Mouse (Mus musculus): ENCODE results near the gene Xpo5.

Gene Xpo5

DNA sequence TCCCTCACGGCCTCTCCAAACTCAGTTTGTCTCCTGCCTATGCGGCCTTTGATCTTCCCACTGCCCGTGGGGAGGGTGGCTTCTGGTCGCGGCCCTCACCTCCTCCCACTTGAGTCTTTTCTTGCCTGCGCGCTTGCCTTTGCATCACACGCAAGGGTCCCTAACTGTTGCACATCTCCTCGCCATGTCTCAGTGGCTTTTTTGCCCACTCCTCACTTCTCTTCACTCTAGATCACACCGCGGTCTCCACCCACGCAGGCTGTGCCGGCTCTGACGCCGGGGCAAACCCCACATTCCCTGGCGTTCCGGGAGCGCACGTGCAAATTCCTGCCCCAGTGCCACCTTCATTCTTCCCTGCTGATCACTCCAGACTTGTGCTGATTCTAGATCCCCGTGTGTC, 496 bp downstream of the Xpo5 start:
- DNase-seq (ENCODE audit: low spot score in 2 of 2), result no peak

DNA sequence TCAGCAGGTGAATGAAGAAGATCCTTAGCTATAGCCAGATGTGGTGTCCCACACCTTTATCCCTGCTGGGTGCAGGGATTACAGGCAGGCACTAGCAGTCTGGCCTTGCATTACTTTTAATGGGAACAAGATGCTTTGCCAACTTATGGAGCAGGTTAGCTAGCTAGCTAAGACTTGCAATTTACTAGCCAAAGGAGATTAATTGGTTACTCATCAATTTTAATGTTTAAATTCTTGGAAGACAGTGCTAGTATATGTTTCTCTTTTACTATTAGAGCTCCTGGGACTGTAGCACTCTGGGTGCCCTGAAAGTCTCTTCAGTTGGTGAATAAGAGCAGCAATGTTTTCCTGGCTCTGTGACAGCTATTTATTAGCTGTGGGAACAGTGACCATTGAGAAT, 4.1 kb downstream of the Xpo5 start:
- DNase-seq (ENCODE audit: low spot score in 2 of 2), result no peak

DNA sequence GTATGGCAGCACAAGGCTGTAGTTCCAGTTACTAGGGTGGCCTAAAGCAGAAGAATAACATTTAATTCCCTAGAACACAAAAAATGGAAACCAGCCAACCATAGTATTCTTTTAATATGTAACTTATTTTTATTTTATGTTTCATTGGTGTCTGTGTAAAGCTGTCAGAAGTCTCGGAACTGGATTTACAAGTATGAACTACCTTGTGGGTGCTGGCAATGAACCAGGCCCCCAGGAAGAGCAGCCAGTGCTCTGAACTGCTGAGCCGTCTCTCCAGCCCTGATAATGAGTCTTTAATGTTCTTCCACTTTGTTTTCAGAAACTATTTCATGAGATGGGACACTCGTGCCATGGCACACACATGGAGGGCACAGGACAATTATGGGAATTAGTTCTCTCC, 8.0 kb downstream of the Xpo5 start:
- no peak for DNase-seq (ENCODE audit: low spot score in 2 of 2)

DNA sequence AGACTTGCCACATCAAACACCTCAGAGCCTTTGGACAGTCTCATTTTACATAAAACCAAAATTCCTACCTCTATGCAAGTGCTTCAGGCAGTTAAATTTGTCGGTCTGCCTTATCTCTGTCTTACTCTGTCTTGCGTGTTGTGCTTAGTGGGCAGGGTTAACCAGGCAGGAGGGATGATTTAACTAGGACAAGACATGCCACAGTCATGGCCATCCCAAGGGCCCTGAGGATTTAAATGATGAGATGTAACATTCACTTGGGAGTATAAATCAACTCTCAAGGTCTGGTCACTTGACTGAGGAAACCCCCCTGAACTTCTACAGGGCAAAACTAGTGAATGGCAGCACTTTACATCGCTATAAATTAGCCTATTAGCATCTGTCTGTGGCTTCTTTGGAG, 19.0 kb downstream of the Xpo5 start:
- no peak for DNase-seq (ENCODE audit: low spot score in 2 of 2)

DNA sequence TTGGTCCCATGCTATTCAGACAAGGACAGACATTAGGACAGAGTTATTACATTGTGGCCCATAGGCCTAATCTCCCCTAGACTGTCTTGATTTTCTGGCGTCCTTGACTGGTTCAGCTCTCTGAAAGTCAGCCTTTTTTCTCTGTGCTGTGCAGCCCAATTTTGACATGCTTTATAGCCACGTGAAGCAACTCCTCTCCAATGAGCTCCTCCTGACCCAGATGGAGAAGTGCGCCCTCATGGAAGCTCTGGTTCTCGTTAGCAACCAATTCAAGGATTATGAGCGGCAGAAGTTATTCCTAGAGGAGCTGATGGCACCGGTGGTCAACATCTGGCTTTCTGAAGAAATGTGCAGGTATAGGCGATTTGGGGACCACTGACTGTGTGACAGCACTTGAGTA, 25.0 kb downstream of the Xpo5 start:
- no peak for DNase-seq (ENCODE audit: low spot score in 2 of 2)

DNA sequence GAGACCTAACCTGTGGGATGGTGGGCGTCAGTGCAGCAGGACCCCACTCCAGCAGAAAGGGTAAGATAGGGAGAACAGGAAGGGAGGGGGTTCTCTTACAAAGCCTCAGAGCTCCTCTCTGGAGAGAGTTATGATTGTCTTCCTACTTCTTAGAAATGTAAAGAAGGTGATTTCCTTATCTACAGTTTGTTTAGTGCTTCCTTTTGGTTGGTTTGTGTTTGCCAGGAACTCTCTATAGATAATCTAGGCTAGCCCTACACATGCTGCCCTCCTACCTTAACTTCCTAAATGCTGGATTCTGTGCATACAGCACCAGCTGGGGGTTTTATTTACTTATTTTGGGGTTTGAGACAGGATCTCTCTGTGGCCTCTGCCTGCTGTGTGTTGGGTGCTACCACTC, 33.5 kb downstream of the Xpo5 start:
- DNase-seq (ENCODE audit: low spot score in 2 of 2), result no peak

DNA sequence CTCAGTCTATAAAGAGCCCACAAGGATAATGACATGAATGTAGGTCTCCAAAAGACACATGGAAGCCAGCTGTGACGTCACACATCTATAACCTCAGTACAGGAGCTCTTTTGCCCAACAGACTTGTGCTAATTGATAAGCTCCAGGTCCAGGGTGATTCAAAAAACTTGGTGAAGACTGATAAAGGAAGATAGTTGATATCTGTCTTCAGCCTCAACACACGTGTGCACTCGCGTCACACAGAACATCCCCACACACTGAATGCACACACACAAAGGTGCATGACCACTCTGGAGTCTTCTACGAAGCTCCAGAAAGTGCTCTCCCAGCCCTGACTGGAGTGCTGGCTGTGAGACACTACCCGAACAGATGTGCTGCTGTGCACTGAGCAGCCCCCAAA, 34.5 kb downstream of the Xpo5 start:
- no peak for DNase-seq (ENCODE audit: low spot score in 2 of 2)

DNA sequence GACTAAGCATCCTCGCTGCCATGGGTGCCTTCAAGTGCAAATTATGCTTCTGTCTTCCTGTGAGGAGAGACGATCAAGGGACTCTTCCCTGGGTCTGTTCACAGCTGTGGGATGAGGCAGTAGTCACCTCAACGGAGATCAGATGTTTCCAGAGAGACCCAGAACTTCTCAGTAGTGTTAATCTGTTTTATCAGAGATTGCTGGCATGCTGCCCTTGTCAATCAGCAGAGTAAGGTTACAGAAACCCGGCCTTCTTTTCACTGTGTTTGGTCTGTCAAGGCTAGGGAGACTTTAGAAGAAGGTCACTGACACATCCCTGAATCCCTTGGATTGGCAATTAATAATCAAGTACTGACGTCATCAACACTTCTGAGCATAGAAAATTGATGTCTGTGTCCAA, 34.9 kb downstream of the Xpo5 start:
- DNase-seq (ENCODE audit: low spot score in 2 of 2), result no peak

DNA sequence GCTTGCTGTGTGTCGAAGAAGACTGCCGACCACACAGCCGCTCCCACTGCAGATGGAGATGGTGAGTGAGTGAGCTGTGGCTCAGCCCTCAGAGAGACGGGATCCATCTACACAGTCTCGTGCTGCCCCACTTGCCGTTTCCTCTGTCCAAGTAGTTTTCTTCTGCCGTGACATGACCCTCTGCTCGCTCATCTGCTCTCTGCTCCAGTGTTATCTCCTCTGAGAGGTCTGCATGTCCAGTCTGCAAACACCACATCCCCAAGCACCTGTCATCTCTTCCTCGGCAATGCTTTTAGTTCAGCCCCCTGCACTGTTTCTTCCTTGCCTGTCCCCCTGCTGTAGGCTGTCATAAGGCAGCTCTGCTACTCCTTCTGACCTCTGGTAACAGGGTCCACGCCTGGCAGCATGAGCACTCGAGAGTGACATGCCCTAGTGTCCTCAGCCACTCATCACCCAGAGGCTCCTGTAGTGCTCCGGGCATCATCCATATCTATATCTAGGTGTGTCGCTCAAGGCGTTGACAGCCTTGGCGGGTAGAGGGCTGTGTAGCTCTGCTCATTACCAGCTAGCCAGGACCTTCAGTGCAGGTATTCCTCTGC, 37.0 kb downstream of the Xpo5 start:
- DNase-seq (ENCODE audit: low spot score in 2 of 2), result no peak

DNA sequence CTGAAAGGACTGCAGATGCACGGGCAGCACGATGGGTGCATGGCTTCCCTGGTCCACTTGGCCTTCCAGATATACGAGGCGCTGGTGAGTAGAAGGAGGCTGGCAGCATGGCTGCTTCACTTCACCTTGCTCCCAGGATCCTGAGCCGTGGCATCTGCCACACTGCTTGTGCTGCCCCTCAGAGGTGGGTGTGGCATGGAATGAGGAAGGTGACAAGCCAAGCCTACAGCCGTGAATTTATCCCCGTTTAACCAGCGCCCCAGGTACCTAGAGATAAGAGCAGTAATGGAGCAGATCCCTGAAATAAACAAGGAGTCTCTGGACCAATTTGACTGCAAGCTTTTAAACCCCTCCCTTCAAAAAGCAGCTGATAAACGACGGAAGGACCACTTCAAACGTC, 38.9 kb downstream of the Xpo5 start:
- no peak for DNase-seq (ENCODE audit: low spot score in 2 of 2)

DNA sequence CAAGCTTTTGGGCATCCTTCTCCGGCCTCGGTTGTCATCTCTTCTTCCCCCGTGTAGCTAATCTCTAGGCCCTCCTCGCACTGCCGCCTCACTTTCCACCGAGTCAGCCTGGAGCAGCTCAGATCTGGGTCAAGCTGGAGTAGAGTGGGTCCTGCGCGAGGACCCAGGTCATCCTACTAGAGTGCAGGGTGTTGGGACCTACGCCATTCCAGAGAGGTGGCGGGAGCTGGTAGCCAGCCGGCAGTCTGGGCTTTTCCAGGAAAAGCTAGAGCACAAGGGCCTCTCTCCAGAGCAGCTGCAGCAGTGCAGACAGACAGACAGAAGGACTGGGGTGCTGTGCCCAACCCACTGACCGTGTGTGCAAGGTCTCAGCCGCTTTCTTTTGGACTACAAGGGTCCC, 39.7 kb downstream of the Xpo5 start:
- no peak for DNase-seq (ENCODE audit: low spot score in 2 of 2)

DNA sequence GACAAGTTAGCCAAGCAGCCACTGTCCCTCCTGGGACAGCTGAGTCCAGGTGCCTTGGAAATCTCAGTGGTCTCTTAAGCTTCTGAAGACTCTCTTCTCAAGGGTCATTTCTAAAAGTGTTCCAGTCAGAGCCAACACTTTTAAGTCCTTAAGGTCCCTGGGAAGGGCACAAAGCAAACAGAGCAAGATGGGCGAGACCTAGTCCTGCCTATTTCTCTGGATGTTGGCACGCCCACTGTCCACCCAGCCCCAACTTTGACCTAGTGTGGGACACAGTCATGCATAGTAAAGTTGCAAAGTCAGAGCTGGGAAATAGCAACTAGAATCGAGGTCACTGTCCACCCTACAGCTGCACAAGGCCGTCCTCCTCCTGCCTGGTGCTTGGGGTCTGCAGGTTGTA, 40.4 kb downstream of the Xpo5 start:
- no peak for DNase-seq (ENCODE audit: low spot score in 2 of 2)

DNA sequence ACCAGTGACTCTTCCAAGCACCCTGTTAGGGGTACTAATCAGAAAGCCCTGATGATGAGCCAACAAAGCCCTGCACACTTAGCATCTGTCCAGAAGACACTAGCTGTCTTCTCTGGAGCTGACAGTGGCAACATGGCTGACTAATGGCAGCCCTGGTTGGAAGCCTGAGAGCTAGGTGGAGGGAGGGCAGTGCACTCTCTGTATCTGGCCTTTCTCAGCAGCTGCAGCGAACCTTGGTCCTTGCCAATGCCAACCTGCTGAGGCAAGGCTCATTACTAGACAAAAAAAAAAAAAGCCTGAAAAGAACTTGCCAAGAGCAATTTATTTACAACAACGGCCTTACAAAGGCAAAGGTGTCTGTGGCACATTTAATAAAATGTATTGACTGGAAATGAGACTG, 41.0 kb downstream of the Xpo5 start:
- DNase-seq (ENCODE audit: low spot score in 2 of 2), result no peak

DNA sequence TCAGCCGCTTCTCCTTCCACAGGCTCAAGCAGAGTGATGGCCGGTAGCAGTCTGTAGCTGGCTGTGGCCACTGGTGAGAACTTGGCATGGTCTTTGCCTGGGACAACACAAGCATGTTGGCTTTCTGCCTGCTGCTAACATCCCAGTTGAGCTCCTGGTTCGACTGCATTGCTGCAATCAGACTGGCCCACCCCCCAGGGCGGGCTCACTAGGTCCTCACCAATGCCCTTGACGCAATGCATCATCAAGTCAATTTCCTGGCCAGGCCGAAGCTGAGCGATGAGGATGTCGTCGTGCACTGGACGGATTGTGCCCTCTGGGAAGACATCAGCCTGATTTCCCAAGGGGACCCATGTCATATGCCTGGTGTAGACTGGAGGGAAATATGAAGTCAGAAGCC, 42.0 kb downstream of the Xpo5 start:
- DNase-seq (ENCODE audit: low spot score in 2 of 2), result no peak

DNA sequence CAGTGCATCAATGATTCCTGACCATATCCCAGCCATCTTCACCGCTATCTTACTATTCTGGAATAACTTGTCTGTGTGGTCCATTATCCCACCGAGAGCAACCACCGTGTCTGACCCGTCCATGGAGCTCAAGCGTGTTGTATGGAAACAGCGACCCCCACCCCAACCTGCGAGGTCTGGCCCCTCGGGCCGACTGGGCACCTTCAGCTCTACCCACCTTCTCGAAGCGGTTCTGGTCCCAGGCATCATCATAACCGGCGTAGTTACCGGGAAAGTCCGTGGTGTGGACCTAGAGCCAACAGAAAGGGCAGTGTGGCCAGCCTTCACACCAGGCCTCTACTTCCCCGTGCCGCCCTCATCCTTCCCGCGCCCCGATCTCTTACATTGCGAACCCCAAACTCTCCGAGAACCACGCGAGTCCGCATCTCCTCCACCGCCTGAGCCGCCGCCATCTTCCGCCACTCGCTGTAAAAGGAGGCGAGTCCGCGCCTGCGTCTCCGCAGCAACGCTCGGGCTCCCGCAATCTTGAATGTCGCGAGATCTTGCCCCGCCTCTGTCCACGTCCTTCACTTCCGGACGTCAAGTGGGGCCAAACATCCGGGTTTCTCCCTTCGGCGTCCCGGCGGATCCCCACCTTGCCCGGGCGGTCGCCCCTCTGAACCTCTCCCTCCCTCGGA, 45.1 kb downstream of the Xpo5 start, which contains the start of the genes Polr1c and Yipf3:
Polr1c (minus strand) TSS at position 543 of the 677 bp plus-strand sequence.
Yipf3 (plus strand) TSS at position 569 of the 677 bp plus-strand sequence.
- DNase-seq (ENCODE audit: low spot score in 2 of 2), result peak; percentile 86 to 93

DNA sequence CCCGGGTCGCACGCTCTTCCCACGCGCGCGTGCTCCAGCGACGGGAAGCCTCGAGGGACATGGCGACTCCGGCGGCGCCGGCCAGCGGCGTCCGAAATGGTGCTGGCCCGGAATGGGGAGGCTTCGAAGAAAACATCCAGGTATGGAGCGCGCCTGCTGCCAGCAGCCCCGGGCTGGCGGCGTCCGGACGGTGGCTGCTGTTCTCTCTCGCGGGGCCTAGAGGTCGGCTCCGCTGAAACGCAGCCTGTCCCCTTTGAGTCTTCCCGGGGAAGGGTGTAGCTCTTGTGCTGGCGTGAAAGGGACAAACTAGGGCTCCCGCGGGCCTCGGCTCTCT, 45.6 kb downstream of the Xpo5 start:
- no peak for DNase-seq (ENCODE audit: low spot score in 2 of 2)

DNA sequence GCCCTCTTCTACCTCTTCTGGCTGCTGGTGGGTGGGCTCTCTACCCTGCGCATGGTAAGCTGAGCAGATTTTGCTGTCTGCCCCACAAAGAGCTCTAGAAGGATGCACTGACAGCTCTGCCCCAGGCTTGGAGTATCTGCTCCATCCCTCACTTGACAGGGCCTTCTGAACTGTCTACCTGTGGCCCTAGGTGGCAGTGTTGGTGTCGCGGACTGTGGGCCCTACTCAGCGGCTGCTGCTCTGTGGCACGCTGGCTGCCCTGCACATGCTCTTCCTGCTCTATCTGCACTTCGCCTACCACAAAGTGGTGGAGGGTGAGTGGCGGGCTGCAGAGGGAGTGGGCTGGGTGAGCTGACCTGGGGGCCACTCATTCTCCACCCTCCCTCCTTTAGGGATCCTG, 48.6 kb downstream of the Xpo5 start:
- no peak for DNase-seq (ENCODE audit: low spot score in 2 of 2)

DNA sequence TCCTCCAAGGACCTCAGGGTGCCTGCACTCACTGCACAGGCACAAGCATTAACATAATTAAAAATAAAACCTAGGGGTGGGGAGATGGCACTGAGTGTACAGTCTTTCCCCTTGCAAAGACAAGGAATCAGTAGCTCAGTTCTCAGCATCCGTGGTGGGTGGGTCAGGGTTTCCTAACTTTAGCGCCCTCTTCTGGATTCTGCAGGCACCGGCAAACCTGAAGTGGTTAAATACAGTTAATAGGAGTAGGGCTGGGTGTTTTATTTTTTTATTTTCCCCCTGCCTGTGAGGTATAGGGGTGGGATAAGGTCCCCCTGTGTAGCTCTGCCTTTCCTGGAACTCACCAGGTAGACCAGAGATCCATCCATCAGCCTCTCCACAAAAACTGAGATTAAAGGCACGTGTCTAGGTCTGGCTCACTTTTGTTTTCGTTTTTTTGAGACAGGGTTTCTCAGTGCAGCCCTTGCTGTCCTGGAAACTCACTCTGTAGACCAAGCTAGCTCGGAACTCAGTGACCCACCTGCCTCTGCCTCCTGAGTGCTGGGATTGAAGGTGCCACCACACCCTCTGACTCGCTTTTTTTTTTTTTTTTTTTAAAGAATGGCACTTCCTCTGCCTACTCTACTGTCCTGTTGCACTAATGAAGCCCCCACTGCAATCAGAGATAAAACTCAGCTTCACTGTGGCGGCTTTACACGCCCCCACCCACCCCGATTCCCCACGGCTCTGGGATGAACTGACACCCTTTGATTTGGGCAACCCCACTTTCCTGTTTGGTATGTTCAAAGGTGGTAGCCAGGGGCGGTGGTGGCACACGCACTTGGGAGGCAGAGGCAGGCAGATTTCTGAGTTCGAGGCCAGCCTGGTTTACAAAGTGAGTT, 50.2 kb downstream of the Xpo5 start:
- DNase-seq (ENCODE audit: low spot score in 2 of 2), result no peak

DNA sequence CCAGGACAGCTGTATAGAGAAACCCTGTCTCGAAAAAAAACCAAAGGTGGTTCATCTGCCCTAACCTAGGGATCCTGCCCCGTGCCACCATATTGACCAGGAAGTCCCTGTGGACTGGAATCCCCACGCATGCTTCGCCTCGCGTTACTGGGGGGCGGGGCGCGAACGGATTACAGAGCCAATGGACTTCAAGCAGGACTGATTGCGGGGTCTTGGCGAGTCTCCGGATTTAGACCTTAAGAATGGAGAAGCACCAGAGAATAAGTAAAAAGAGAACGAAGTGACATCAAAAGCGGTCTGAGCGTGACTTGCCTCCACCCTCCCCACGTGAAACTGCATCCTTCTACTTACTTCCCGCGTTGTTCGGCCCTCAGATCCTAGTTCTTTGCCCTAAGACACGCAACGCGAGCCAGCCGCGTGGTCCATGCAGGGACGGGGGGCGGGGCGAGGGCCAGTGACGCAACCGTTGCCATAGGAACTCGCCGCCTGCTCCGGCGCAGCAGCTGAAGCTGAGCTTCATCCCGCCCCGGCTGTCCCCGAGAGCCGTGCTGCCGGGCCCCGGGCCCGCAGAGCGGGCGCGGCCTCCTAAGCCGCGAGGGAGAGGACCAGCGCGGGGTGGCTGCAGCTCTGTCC, 51.0 kb downstream of the Xpo5 start, which contains the start of gene Lrrc73:
Lrrc73 (plus strand) TSS at position 80 of the 633 bp plus-strand sequence.
- DNase-seq (ENCODE audit: low spot score in 2 of 2), result peak; percentile 92 to 95

DNA sequence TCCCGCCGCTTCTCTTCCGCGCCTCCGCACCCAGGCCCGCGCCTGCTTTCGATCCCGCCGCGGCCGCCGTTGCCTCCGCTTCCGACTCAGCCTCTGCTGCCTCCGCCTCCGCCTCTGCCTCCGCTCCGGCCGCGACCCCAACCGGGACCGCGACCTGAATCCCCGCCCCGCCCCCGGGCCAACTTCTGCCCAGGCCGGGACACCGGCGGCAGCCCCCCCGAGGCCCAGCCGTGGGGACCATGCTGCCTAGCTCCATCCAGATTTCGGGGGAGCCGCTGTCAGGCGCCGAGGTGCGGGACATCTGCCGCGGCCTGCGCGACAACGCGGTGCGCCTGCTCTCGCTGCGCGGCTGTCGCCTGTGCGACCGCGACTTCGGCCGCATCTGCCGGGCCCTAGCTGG, 51.5 kb downstream of the Xpo5 start:
- DNase-seq (ENCODE audit: low spot score in 2 of 2), result peak in 1 of 2 experiments; percentile 50

DNA sequence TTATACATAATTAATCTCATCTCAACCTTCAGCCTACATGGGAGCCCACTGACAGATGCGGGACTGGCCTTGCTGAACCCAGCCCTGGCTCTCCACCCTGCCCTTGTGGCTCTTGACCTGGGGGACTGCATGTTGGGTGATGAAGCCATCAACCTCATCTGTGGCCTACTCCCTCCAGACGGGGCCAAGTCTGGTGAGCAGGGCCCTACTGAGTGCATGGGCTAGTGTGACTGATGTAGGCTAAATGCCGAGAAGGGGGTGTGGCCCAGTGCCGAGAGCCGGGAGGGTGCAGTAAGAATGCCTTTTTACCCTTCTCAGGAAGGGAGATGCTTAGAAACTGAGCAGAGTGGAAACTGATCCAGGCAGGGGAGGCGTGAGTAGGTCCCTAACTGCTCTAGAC, 52.6 kb downstream of the Xpo5 start:
- no peak for DNase-seq (ENCODE audit: low spot score in 2 of 2)

DNA sequence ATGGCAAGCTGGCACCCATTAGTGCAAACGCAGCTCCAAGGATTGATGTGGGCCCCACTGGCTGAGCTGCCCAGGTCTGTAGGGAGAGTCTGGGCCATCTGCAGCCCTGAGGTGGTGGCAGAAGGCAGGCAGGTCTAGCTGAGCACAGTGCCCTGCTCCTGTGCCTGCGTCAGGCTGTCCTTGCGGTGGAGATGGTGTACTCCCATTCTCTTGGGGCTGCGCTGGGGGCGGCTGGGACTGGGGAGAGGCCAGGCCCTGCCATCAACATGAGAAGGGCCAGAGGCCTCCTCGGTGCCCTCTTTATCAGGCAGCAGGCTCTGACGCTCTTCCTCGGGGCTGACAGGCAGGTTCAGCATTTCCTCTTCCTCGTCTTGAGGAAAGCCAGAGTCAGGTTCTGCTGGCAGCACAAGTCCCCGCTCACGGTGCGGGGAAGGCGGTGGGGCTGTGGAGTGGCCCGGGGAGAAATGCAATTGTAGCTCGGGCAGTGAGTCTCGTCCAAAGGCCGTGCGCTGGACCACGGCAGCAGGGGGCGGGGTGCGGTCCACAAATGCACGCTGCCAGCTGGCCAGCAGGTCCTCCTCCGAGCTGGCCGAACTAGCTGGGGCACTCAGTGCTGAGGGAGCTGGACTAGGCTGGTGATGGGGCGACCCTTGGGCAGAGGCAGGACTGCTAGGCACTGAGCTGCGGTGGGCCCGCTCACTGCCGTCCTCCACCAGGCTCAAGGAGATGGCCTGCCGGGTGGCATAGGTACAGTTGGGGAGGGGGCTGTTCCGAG, 55.9 kb downstream of the Xpo5 start:
- no peak for DNase-seq (ENCODE audit: low spot score in 2 of 2)
